Mouse (Mus musculus): ENCODE data around the gene Ahsa1. TPM values are rescaled to one million over a fixed set of nuclear protein-coding genes. Genes with fewer than 3 reads are reported as not detected.
A peak's percentile ranks its signal among the peaks of the same experiment; 100 is the strongest.

Ahsa1 gene
- 228 and 230 TPM in 2 replicates for polyA plus RNA-seq (2015; fragmentation: Nextera tagmentation; extraction: Ambion mirVana)

DNA sequence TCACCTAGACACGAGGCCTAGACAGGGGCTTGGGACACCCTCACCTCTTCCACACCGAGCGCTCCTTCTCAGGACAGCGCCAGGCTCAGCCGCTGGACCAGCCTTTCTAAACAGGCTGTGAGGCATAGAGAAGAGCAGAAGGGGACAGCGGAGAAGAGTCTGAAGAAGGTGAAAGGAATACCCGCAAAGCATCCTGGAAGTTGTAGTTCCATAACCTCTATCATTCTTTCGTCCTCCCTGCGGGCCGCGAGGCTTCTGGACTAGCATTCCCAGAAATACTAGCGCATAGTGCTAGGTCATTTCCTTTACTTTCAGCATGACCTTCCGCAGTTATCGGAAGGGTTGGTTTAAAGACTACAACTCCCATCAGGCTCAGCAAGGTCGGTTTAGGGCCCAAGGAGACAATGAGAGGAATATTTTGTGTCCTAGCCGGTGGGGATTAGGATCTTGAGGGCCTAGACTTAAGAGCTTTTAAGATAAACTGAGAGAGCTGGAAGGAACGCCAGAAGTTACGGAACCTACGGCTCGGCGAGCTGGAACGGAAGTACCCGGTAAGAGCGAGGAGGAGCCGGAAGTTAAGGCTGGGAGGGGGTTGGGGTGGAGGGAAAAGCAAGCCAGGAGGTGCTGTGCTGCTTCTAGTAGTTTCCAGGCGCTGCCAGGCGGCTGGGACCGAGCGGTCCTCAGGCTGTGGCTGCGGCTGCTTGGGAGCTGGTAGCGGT, at the start of gene Ahsa1, which contains the start of gene Vipas39:
Gene Ahsa1 (plus strand): TSS at position 372 of the 719 bp plus-strand sequence.
Gene Vipas39 (minus strand): TSS at position 149 of the 719 bp plus-strand sequence.
- Histone ChIP-seq H3K27ac (peak within 1 kb of the TSS; percentile 92), H3K36me3 (peaks cover 19% of the 10 kb centered on the region), H3K4me3 (replicated peaks) (peak within 1 kb of the TSS; percentile 91), H3K27me3 (replicated peaks) (no peaks in the 10 kb centered on the region), H3K4me2 (replicated peaks) (peak within 1 kb of the TSS; percentile 82), H3K9me3 (no peaks in the 10 kb centered on the region), H3K9ac (peak within 1 kb of the TSS; percentile 90), H3K4me1 (replicated peaks) (peaks cover 9% of the 10 kb centered on the region)
- WGBS: under 1% methylated on average over 31 of the region's 31 CpGs
- peak; percentile 98 for ATAC-seq

DNA sequence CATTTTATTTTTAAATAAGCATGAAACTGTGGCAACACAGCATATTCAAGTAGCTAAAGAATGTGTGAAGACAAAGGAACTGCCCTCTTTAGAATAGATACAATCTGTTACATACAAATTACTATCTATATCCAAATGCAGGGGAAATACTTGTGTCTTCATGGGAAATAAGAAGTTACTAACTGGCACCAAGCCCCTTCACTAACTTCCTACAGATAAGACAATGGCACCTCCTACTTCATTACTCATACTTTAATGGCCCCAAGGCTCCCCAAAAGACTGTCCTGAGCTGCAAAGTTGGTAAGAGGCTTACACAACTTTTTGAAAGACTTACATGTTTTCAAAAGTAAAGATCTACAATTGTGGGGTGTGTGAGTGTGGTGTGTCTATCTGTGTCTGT, 48.7 kb upstream of the Ahsa1 start:
- H3K4me3 ChIP-seq (replicated peaks): no peak overlapping the region
- H3K36me3 ChIP-seq: no peaks in the 10 kb centered on the region
- no peak for ATAC-seq
- no peak overlapping the region for H3K4me2 ChIP-seq (replicated peaks)
- H3K4me1 ChIP-seq (replicated peaks): no peaks in the 10 kb centered on the region
- H3K27me3 ChIP-seq (replicated peaks): no peaks in the 10 kb centered on the region
- H3K27ac ChIP-seq: no peak overlapping the region
- no peak overlapping the region for H3K9ac ChIP-seq
- H3K9me3 ChIP-seq: no peaks in the 10 kb centered on the region

DNA sequence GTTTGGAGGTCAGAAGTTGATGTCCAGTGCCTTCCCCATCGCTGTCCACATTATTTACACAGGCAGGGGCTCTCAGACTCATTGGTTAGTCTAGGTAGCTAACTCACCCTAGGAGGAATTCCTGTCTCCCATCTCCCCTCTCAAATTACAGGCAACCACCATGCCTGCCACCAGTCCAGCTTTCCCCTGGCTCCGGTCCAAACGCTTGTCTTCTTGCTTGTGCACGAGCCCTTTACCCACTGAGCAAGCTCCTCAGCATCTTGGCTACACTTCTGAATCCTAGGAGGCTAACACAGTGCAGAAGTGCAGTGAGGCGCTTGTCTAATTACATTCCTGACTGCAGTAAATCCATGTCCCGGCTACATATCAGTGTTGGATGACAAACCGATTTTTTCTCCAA, 46.9 kb upstream of the Ahsa1 start:
- Histone ChIP-seq H3K9ac (no peak overlapping the region), H3K4me3 (replicated peaks) (no peak overlapping the region), H3K27me3 (replicated peaks) (no peaks in the 10 kb centered on the region), H3K9me3 (no peaks in the 10 kb centered on the region), H3K4me2 (replicated peaks) (no peak overlapping the region), H3K27ac (no peak overlapping the region), H3K36me3 (no peaks in the 10 kb centered on the region), H3K4me1 (replicated peaks) (no peaks in the 10 kb centered on the region)
- WGBS: 51% methylated on average over 7 of the region's 7 CpGs
- no peak for ATAC-seq

GRCm38 (mm10) chr12:87224950-87225349, 41.3 kb upstream of the Ahsa1 start:
- no peaks in the 10 kb centered on the region for H3K27me3 ChIP-seq (replicated peaks)
- 69% methylated on average over 10 of the region's 10 CpGs for WGBS
- no peaks in the 10 kb centered on the region for H3K9me3 ChIP-seq
- no peak for ATAC-seq
- H3K4me2 ChIP-seq (replicated peaks): no peak overlapping the region
- no peak overlapping the region for H3K4me3 ChIP-seq (replicated peaks)
- no peaks in the 10 kb centered on the region for H3K4me1 ChIP-seq (replicated peaks)
- H3K36me3 ChIP-seq: no peaks in the 10 kb centered on the region
- no peak overlapping the region for H3K9ac ChIP-seq
- no peak overlapping the region for H3K27ac ChIP-seq

DNA sequence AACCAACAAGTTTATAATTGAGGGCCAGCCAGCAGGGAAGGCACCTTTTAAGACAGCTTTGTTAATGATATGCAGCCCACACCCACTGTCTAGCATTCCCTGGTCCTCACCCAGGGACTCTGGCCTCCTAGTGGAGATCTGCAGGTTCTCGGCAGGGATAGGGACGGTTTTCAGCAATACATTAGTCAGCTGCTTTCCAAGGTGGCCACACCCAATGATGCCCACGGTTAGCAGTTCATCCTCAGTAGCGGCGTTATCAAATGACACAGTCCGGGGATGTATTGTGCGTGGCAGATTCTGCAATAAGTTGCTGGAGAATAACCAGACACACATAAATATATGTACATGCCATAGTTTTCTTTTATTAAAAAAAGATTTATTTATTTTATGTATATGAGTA, 39.5 kb upstream of the Ahsa1 start:
- Histone ChIP-seq H3K9me3 (no peaks in the 10 kb centered on the region), H3K4me2 (replicated peaks) (no peak overlapping the region), H3K4me1 (replicated peaks) (no peaks in the 10 kb centered on the region), H3K36me3 (no peaks in the 10 kb centered on the region), H3K4me3 (replicated peaks) (no peak overlapping the region), H3K27ac (no peak overlapping the region), H3K27me3 (replicated peaks) (no peaks in the 10 kb centered on the region), H3K9ac (no peak overlapping the region)
- ATAC-seq: no peak
- WGBS: 66% methylated on average over 7 of the region's 7 CpGs

- Histone ChIP-seq H3K27me3 (replicated peaks) (no peaks in the 10 kb centered on the region), H3K27ac (no peak overlapping the region), H3K4me3 (replicated peaks) (no peak overlapping the region), H3K36me3 (no peaks in the 10 kb centered on the region), H3K9ac (no peak overlapping the region), H3K4me1 (replicated peaks) (no peaks in the 10 kb centered on the region), H3K9me3 (no peaks in the 10 kb centered on the region), H3K4me2 (replicated peaks) (no peak overlapping the region)
- WGBS: 76% methylated on average over 2 of the region's 2 CpGs
- ATAC-seq: no peak
Measured at GRCm38 (mm10) chr12:87229633-87230032, 36.6 kb upstream of the Ahsa1 start.

DNA sequence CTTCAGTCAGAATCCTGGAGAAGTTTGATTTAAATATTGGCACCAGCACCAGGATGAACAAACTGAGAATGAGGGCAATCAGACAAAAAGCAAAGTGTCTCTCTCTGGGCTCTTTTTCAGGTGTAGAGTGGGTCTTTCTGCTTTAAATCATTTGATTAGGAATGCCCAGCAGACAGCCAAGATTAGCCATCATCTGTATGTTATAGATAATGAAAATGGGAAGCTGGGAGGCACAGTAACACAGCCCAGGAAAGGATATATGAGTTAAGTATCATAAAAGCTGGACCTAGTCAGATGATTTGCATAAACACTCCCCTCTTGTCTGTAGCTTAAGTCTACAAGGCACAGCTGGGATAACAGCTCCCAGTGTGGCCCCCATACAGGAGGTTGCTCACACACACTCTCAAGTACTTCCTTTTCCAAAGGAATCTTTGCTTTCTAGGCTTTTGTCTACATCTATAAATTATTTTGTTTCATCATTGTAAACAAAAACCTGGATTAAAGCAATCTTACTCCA, 35.8 kb upstream of the Ahsa1 start:
- no peak overlapping the region for H3K4me3 ChIP-seq (replicated peaks)
- no peaks in the 10 kb centered on the region for H3K4me1 ChIP-seq (replicated peaks)
- H3K9me3 ChIP-seq: no peaks in the 10 kb centered on the region
- H3K36me3 ChIP-seq: no peaks in the 10 kb centered on the region
- no peaks in the 10 kb centered on the region for H3K27me3 ChIP-seq (replicated peaks)
- no peak for ATAC-seq
- no peak overlapping the region for H3K9ac ChIP-seq
- no peak overlapping the region for H3K4me2 ChIP-seq (replicated peaks)
- H3K27ac ChIP-seq: no peak overlapping the region

DNA sequence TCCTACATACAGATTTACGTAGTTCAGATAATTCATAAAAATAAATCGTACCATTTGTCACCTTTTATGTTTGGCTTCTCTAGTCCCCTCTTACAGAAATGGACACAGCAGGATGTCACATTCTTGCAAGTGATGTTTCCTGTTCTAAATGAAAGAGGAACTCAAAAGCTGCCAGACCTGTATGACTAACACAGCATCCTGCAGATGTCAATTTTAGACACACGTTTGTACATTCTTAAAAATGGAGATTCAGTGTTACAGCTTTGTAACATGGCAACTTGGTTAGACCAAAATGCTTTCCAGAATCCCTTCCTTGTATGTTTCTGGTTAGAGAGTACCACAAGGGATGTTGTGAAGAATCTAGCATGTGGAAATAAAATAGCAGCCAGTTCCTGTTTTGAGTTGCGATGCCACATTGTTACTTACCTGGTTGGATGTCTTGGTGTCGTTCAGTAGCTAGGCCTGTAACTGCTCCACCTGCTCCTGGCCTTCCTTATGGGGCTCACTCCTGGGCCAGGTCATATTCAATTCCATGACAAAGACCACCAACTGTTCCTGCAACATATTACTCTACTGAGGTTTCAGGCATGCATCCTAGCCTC, 29.3 kb upstream of the Ahsa1 start:
- Histone ChIP-seq H3K4me3 (replicated peaks) (no peak overlapping the region), H3K4me1 (replicated peaks) (no peaks in the 10 kb centered on the region), H3K4me2 (replicated peaks) (no peak overlapping the region), H3K27me3 (replicated peaks) (no peaks in the 10 kb centered on the region), H3K36me3 (peaks cover 15% of the 10 kb centered on the region; the same call in 1 of the 2 replicates), H3K9ac (no peak overlapping the region), H3K9me3 (no peaks in the 10 kb centered on the region), H3K27ac (no peak overlapping the region)
- ATAC-seq: no peak
- WGBS: 85% methylated on average over 5 of the region's 5 CpGs

GRCm38 (mm10) chr12:87238632-87239031, 27.6 kb upstream of the Ahsa1 start, which contains the start of gene Noxred1:
TSS of gene Noxred1 (minus strand) at chr12:87238732.
- H3K27me3 ChIP-seq (replicated peaks): no peaks in the 10 kb centered on the region
- no peaks in the 10 kb centered on the region for H3K9me3 ChIP-seq
- no peak within 1 kb of the TSS for H3K4me3 ChIP-seq (replicated peaks)
- H3K36me3 ChIP-seq: peaks cover 15% of the 10 kb centered on the region; the same call in 1 of the 2 replicates
- no peak for ATAC-seq
- H3K9ac ChIP-seq: no peak within 1 kb of the TSS
- H3K4me1 ChIP-seq (replicated peaks): no peaks in the 10 kb centered on the region
- H3K4me2 ChIP-seq (replicated peaks): no peak within 1 kb of the TSS
- no peak within 1 kb of the TSS for H3K27ac ChIP-seq
- WGBS: 89% methylated on average over 1 of the region's 1 CpGs

- no peaks in the 10 kb centered on the region for H3K27me3 ChIP-seq (replicated peaks)
- no peak overlapping the region for H3K4me3 ChIP-seq (replicated peaks)
- H3K36me3 ChIP-seq: peaks cover 34% of the 10 kb centered on the region
- H3K4me1 ChIP-seq (replicated peaks): no peaks in the 10 kb centered on the region
- no peak overlapping the region for H3K4me2 ChIP-seq (replicated peaks)
- ATAC-seq: no peak
- H3K27ac ChIP-seq: no peak overlapping the region
- no peaks in the 10 kb centered on the region for H3K9me3 ChIP-seq
- H3K9ac ChIP-seq: no peak overlapping the region
- 89% methylated on average over 6 of the region's 6 CpGs for WGBS
Measured at GRCm38 (mm10) chr12:87250161-87250560, 16.1 kb upstream of the Ahsa1 start.

- H3K36me3 ChIP-seq: peaks cover 36% of the 10 kb centered on the region
- no peaks in the 10 kb centered on the region for H3K27me3 ChIP-seq (replicated peaks)
- no peak overlapping the region for H3K4me2 ChIP-seq (replicated peaks)
- H3K4me1 ChIP-seq (replicated peaks): no peaks in the 10 kb centered on the region
- no peaks in the 10 kb centered on the region for H3K9me3 ChIP-seq
- WGBS: 94% methylated on average over 6 of the region's 6 CpGs
- no peak overlapping the region for H3K4me3 ChIP-seq (replicated peaks)
- no peak overlapping the region for H3K9ac ChIP-seq
- ATAC-seq: no peak
- H3K27ac ChIP-seq: no peak overlapping the region
Measured at GRCm38 (mm10) chr12:87253878-87254277, 12.4 kb upstream of the Ahsa1 start.

DNA sequence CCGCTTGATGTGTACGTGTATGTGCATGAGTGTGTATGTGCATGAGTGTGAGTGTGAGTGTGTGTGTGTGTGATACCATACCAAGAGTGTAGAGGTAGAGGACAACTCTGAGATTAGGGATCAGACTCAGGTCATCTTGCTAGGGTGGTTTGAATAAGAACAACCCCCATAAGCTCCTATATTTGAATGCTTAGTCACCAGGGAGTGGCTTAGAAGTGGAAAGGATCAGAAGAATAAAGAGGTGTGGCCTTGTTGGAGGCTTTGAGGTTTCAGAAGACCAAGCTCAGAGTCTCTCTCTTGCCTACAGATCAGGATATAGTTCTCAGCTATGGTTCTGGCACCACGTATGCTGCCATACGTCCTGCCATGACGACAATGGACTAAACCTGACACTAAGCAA, 9.7 kb upstream of the Ahsa1 start:
- ATAC-seq: no peak
- H3K27ac ChIP-seq: no peak overlapping the region
- peaks cover 31% of the 10 kb centered on the region for H3K36me3 ChIP-seq
- H3K4me3 ChIP-seq (replicated peaks): no peak overlapping the region
- H3K4me1 ChIP-seq (replicated peaks): no peaks in the 10 kb centered on the region
- H3K9me3 ChIP-seq: no peaks in the 10 kb centered on the region
- H3K4me2 ChIP-seq (replicated peaks): no peak overlapping the region
- no peak overlapping the region for H3K9ac ChIP-seq
- H3K27me3 ChIP-seq (replicated peaks): no peaks in the 10 kb centered on the region
- 95% methylated on average over 5 of the region's 5 CpGs for WGBS

DNA sequence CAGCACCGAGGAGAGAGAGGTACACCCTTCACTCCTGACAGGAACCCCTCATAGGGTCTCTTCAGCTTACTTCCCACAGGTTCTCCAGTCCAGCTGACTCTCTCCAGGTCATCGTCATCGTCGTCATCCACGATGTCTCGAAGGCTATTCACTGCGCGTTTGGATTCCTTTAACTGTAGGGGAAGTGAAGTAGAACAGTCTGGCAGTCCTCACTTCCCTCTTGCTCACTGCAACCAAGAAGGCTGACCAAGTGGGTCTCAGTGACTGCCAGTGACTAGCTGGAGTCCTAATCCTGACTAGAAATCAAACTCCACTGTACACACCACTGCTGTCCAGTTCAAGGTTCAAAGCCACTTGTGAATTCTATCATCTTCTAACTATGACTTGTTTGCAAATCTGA, 5.7 kb upstream of the Ahsa1 start:
- Histone ChIP-seq H3K4me3 (replicated peaks) (no peak overlapping the region), H3K36me3 (peaks cover 13% of the 10 kb centered on the region; the same call in 1 of the 2 replicates), H3K4me1 (replicated peaks) (no peaks in the 10 kb centered on the region), H3K9ac (no peak overlapping the region), H3K27ac (no peak overlapping the region), H3K4me2 (replicated peaks) (no peak overlapping the region), H3K9me3 (no peaks in the 10 kb centered on the region), H3K27me3 (replicated peaks) (no peaks in the 10 kb centered on the region)
- no peak for ATAC-seq
- 96% methylated on average over 8 of the region's 8 CpGs for WGBS

Measured in intestine, embryonic 15.5 days (tissue).